Mouse (Mus musculus): ENCODE data around the gene Gm21996.
"Not testable (repeated sequence)": the region's sequence is repeated elsewhere in the genome, so short reads cannot be mapped to it uniquely, and the experiment has no call there.

Gene Gm21996

DNA sequence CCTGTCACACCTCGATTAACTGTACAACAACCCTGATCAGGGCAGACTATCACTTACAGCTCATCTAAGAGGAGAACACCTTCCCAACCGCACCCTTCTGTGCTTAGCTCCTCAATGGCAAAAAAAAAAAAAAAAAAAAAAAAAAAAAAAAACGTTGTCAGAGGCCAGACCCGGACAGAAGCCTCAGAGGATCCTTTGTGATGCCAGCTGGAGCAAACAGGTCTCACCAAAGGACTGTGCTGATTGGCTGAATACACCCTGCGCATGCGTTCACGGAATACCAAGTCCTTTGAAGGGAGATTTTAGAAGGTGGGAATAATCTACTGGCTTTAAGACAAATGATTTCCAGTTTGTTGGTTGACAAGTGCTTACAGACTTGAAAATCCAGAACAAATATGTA, at the start of gene Gm21996:
Gm21996 (minus strand) TSS at position 101 of the 400 bp plus-strand sequence.
- not testable (repeated sequence) for DNase-seq (ENCODE audit: low read depth)
